Mouse (Mus musculus) forebrain, embryonic 15.5 days (tissue): ENCODE measurements at regions not wholly inside any gene's neighbourhood (a gene's known extent, or its start where the extent isn't known, plus 50 kb on each side); places are given as distances from the start of the nearest gene placed in this dataset.
"Not testable (repeated sequence)": the region's sequence is repeated elsewhere in the genome, so short reads cannot be mapped to it uniquely, and the experiment has no call there.

Experiments
- ATAC-seq: fragments of 200-750 bp; cut with Nextera tagmentation; replicated peaks from 2 replicates; pipeline ENCODE4 v1.8.0; 2017; ENCODE audit warnings: mild to moderate bottlenecking, moderate TSS enrichment, moderate library complexity
- H3K27ac ChIP-seq: fragments of 300-500 bp; sonication (generic); replicated peaks from 2 replicates; pipeline ENCODE4 v1.5.1; 2015; ENCODE audit warnings: mild to moderate bottlenecking, inconsistent platforms
- H3K27me3 ChIP-seq: fragments of 300-500 bp; sonication (generic); 2 replicates; pipeline ENCODE4 v1.6.1; 2015; ENCODE audit warnings: inconsistent platforms
- H3K36me3 ChIP-seq: fragments of 300-500 bp; sonication (generic); 2 replicates; pipeline ENCODE4 v1.6.1; 2015; ENCODE audit warnings: mild to moderate bottlenecking, inconsistent platforms
- H3K4me1 ChIP-seq: fragments of 300-500 bp; sonication (generic); 2 replicates; pipeline ENCODE4 v1.6.1; 2015; ENCODE audit warnings: inconsistent platforms
- H3K4me2 ChIP-seq: fragments of 300-500 bp; sonication (generic); replicated peaks from 2 replicates; pipeline ENCODE4 v1.6.1; 2015; ENCODE audit warnings: mild to moderate bottlenecking, inconsistent platforms
- H3K4me3 ChIP-seq: fragments of 300-500 bp; sonication (generic); 2 replicates; pipeline ENCODE4 v1.5.1; 2015; ENCODE audit warnings: mild to moderate bottlenecking, inconsistent platforms
- H3K9ac ChIP-seq: fragments of 300-500 bp; sonication (generic); replicated peaks from 2 replicates; pipeline ENCODE4 v1.6.1; 2015; ENCODE audit warnings: mild to moderate bottlenecking, inconsistent platforms
- H3K9me3 ChIP-seq: fragments of 300-500 bp; sonication (generic); 2 replicates; pipeline ENCODE4 v1.6.1; 2016; ENCODE audit warnings: inconsistent platforms
- WGBS: fragments of 180-500 bp; shearing (Covaris S2); methylation state at CpG from one replicate; pipeline ENCODE4 v1.1.7; 2015; ENCODE audit warnings: mixed read lengths; 5-methylcytosine and 5-hydroxymethylcytosine counted together

DNA sequence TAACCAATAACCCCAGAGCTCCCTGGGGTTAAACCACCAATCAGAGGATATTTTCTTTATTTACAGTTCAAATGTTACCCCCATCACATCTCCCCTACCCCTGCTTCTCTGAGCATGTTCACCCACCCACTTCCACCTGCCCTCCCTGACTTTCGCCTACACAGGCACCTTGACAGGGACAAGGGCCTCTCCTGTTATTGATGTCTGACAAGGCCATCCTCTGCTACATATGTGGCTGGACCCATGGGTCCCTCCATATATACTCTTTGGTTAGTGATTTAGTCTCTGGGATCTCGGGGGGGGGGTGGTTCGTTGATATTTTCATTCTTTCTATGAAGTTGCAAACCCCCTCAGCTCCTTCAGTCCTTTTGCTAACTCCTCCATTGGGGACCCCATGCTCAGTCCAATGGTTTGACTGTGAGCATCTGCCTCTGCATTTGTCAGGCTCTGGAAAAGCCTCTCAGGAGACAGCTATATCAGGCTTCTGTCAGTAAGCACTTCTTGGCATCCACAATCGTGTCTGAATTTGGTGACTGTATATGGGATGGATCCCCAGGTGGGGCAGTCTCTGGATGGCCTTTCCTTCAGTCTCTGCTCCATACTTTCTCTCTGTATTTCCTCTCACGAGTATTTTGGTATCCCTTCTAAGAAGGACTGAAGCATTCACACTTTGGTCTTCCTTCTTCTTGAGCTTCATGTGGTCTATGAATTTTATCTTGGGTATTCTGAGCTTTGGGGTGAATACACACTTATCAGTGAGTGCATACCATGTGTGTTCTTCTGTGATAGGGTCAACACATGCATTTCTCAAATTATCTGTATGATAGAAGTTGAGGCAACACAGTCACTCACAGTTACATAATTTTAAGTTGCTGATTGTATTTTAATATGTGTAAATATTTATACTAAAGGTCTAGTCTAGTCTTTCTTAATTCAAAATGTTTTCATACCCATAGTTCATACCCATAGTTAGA lies 220.8 kb upstream of the Tusc1 start:
- H3K9me3 ChIP-seq, result no peaks in the 10 kb centered on the region

GRCm38 (mm10) chr4:93555181-93555580 lies 219.9 kb upstream of the Tusc1 start:
- not testable (repeated sequence) for H3K9me3 ChIP-seq, H3K27ac ChIP-seq, ATAC-seq, H3K4me1 ChIP-seq, H3K4me3 ChIP-seq, H3K36me3 ChIP-seq, H3K27me3 ChIP-seq, H3K9ac ChIP-seq, H3K4me2 ChIP-seq
- WGBS, result 78% methylated on average over 2 of the region's 2 CpGs

More for the DNA sequence above, 220.8 kb upstream of the Tusc1 start:
- no peak overlapping the region for H3K4me2 ChIP-seq
- no peaks in the 10 kb centered on the region for H3K36me3 ChIP-seq
- 85% methylated on average over 5 of the region's 5 CpGs for WGBS
- no peak overlapping the region for H3K9ac ChIP-seq
- ATAC-seq, result no peak
- H3K4me1 ChIP-seq, result no peaks in the 10 kb centered on the region
- H3K27me3 ChIP-seq, result no peaks in the 10 kb centered on the region
- H3K4me3 ChIP-seq, result no peak overlapping the region
- H3K27ac ChIP-seq, result no peak overlapping the region

DNA sequence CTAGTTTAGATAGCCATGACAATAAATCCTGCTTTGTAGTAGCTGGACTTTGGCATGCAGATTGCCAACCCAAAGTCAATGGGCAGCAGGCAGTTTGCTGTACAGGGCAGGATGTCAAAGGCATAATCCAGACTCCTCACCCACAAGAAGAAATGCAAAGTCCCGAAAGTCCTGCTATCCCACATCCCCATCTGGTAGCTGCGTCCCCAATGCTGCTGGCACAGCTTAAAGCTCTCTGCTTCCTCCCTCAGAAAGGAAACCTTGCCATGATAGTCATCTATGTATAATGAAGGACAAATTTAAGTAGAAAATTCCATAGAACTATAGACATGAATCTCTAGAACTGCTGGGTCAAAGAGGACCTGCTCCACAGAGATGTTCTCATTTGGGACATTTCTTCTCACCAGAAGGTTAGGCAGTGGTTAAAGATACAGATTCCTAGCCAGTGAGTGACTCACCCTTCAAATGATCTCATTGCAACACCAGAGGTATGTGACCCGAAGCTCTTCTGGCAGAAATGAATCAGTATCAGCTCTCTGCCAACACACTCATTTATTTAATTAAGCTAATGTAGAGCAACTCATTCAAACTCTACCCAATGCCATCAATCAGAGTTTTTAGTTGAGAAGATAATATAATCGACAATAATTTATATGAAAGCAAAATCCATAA lies 217.3 kb upstream of the Tusc1 start:
- WGBS, result 87% methylated on average over 4 of the region's 4 CpGs
- no peaks in the 10 kb centered on the region for H3K4me1 ChIP-seq
- ATAC-seq, result no peak
- H3K27me3 ChIP-seq, result no peaks in the 10 kb centered on the region
- no peaks in the 10 kb centered on the region for H3K9me3 ChIP-seq
- no peak overlapping the region for H3K4me3 ChIP-seq
- H3K9ac ChIP-seq, result no peak overlapping the region
- no peak overlapping the region for H3K27ac ChIP-seq
- H3K4me2 ChIP-seq, result no peak overlapping the region
- H3K36me3 ChIP-seq, result no peaks in the 10 kb centered on the region

GRCm38 (mm10) chr4:93551086-93551485 lies 215.8 kb upstream of the Tusc1 start:
- no peak overlapping the region for H3K4me2 ChIP-seq
- no peaks in the 10 kb centered on the region for H3K27me3 ChIP-seq
- H3K36me3 ChIP-seq, result no peaks in the 10 kb centered on the region
- H3K4me3 ChIP-seq, result no peak overlapping the region
- H3K9ac ChIP-seq, result no peak overlapping the region
- ATAC-seq, result peak; percentile 79
- H3K27ac ChIP-seq, result no peak overlapping the region
- H3K4me1 ChIP-seq, result no peaks in the 10 kb centered on the region
- no peaks in the 10 kb centered on the region for H3K9me3 ChIP-seq

DNA sequence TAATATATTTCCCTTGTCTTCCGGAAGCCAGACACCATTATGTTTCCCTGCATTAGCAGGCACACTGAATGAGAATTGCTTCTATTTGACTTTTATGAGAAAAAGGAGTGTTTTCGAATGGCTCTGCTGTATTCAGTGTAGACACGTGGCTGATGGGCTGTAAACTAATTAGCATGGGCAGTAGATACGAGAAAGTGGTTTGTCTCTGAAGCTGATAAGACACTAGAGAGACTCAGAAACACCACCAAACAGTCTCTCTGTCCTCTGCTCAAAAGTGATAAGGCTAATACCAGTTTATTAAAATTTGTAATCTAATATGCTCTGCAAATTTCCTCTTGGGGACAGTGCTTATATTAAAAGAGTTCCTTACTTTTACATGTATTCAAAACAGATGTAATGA lies 205.3 kb upstream of the Tusc1 start:
- Histone ChIP-seq H3K9ac (no peak overlapping the region), H3K9me3 (no peaks in the 10 kb centered on the region), H3K27ac (no peak overlapping the region), H3K4me1 (no peaks in the 10 kb centered on the region), H3K27me3 (no peaks in the 10 kb centered on the region), H3K36me3 (no peaks in the 10 kb centered on the region), H3K4me3 (no peak overlapping the region), H3K4me2 (no peak overlapping the region)
- ATAC-seq, result no peak
- WGBS, result 37% methylated on average over 4 of the region's 4 CpGs

DNA sequence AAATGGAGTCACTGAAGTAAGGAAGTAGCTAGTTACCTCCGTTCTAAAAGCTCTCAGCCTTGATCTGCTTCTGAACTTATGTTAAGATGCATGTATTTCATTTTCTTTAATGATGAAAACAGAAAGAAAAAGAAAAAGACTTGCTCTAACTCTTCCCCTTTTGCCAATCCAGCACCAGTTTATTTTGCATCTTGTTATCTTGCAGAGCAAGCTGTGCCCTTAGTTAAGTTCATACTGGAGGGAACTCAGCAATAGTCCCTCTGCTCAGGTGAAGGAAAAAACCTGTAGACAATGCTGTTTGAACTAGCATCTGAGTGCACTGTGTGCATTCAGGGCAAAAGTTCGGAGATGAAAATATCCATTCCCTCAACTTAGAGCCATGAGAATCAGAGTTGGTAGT lies 192.1 kb upstream of the Tusc1 start:
- Histone ChIP-seq H3K27me3 (no peaks in the 10 kb centered on the region), H3K4me1 (no peaks in the 10 kb centered on the region), H3K9ac (no peak overlapping the region), H3K4me3 (no peak overlapping the region), H3K36me3 (no peaks in the 10 kb centered on the region), H3K27ac (no peak overlapping the region), H3K4me2 (no peak overlapping the region), H3K9me3 (no peaks in the 10 kb centered on the region)
- ATAC-seq, result no peak
- 79% methylated on average over 2 of the region's 2 CpGs for WGBS

DNA sequence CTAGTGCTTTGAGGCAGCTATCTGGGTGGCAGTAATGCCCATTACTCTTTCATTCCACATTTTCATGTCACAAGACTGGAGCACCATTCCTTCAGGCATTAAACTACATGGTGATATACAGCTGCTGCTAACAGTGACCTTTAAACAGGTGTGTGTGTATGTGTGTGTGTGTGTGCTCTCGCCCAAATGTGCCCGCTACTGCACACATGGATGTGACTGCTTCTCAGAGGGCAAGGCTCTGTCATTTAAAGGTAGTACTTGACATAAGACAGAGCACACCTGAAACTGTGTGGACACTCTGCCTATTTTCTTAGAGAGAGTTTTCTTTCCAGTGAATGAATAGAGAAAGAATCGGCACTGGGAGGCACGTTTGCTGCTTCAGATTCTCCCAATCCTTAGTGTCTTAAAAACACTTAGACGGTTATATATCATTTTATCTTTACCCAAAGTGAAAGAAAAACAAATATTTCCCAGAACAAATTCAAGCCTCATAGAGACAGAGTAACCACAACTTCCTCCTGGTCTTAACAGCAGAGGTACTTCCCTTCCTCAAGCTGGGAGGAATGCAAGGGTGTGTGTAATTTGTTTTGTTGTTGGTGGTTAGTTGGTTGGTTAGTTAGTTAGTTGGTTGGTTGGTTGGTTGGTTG lies 185.3 kb upstream of the Tusc1 start:
- Histone ChIP-seq H3K4me2 (no peak overlapping the region), H3K36me3 (no peaks in the 10 kb centered on the region), H3K4me1 (no peaks in the 10 kb centered on the region), H3K27ac (no peak overlapping the region), H3K9ac (no peak overlapping the region), H3K9me3 (no peaks in the 10 kb centered on the region), H3K27me3 (no peaks in the 10 kb centered on the region), H3K4me3 (no peak overlapping the region)
- ATAC-seq, result no peak
- 93% methylated on average over 5 of the region's 5 CpGs for WGBS

DNA sequence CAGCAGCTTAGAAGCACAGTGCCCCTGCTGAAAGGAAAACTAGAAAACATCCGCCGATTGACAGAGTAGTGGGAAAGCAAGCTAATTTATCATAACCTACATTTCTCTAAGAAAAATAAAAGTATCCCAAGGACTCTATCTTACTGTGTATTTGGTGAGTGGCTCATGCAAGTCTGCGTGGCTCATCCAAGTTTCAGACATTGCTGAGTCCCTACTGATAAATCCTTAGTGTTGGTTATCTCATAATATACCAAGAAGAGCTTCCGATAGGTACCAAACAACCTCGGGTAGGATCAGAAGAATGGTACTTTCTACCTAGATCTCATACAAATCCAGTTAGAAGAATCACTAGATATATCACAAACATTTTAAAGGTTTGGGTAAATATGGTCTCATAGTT lies 183.6 kb upstream of the Tusc1 start:
- Histone ChIP-seq H3K9ac (no peak overlapping the region), H3K4me2 (no peak overlapping the region), H3K4me3 (no peak overlapping the region), H3K4me1 (no peaks in the 10 kb centered on the region), H3K36me3 (no peaks in the 10 kb centered on the region), H3K9me3 (no peaks in the 10 kb centered on the region), H3K27ac (no peak overlapping the region), H3K27me3 (no peaks in the 10 kb centered on the region)
- no peak for ATAC-seq
- 91% methylated on average over 5 of the region's 5 CpGs for WGBS

GRCm38 (mm10) chr4:93510771-93511170 lies 175.5 kb upstream of the Tusc1 start:
- no peak overlapping the region for H3K9ac ChIP-seq
- no peak overlapping the region for H3K27ac ChIP-seq
- no peaks in the 10 kb centered on the region for H3K4me1 ChIP-seq
- WGBS, result 25% methylated on average over 1 of the region's 1 CpGs
- H3K27me3 ChIP-seq, result no peaks in the 10 kb centered on the region
- no peak overlapping the region for H3K4me3 ChIP-seq
- H3K9me3 ChIP-seq, result no peaks in the 10 kb centered on the region
- H3K4me2 ChIP-seq, result no peak overlapping the region
- no peaks in the 10 kb centered on the region for H3K36me3 ChIP-seq
- ATAC-seq, result no peak

DNA sequence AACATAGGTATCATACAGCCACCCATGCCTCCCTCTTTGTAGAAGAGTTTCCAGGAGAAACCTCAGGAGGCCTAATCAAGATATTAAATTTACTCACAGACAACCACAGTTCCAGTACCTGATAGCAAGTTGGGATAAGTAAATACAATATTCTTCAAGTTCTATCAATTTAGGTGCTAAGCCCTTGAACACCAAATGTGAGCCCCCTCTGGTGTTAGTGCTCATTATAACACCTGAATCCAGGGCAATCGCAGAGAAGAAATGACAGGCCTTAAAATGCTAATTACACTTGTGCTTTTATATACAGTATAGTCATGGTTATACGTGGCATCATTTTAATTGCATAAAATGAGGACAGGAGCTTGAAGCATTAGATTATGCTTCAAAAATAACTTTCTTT lies 161.6 kb upstream of the Tusc1 start:
- Histone ChIP-seq H3K4me2 (no peak overlapping the region), H3K27me3 (no peaks in the 10 kb centered on the region), H3K4me3 (no peak overlapping the region), H3K9ac (no peak overlapping the region), H3K27ac (no peak overlapping the region), H3K36me3 (no peaks in the 10 kb centered on the region), H3K9me3 (no peaks in the 10 kb centered on the region), H3K4me1 (no peaks in the 10 kb centered on the region)
- 70% methylated on average over 2 of the region's 2 CpGs for WGBS
- no peak for ATAC-seq

DNA sequence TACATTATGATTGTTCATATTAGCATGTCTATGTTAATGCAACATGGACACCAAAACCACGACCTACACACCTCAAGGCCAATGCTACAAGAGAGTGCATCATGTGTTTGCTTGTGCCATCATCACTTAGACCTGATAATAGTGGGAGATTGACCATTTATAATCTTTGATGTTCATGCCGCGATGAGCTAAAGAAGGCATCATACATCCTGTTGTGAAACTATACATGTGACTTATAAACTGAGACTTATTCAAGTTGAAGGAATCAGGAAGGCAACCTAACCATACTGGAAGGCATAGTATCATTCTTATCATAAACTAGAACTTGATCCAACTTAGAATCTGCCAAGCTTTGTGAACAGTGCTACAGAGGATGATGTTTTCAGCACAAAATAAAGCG lies 159.0 kb upstream of the Tusc1 start:
- no peak overlapping the region for H3K27ac ChIP-seq
- H3K9me3 ChIP-seq, result no peaks in the 10 kb centered on the region
- no peak for ATAC-seq
- H3K9ac ChIP-seq, result no peak overlapping the region
- no peaks in the 10 kb centered on the region for H3K27me3 ChIP-seq
- H3K4me3 ChIP-seq, result no peak overlapping the region
- WGBS, result 93% methylated on average over 4 of the region's 4 CpGs
- H3K4me2 ChIP-seq, result no peak overlapping the region
- no peaks in the 10 kb centered on the region for H3K36me3 ChIP-seq
- no peaks in the 10 kb centered on the region for H3K4me1 ChIP-seq

- H3K9me3 ChIP-seq, result no peaks in the 10 kb centered on the region
- H3K36me3 ChIP-seq, result no peaks in the 10 kb centered on the region
- H3K27me3 ChIP-seq, result no peaks in the 10 kb centered on the region
- H3K4me3 ChIP-seq, result no peak overlapping the region
- no peak overlapping the region for H3K27ac ChIP-seq
- H3K4me1 ChIP-seq, result no peaks in the 10 kb centered on the region
- ATAC-seq, result no peak
- 84% methylated on average over 2 of the region's 2 CpGs for WGBS
- H3K4me2 ChIP-seq, result no peak overlapping the region
- no peak overlapping the region for H3K9ac ChIP-seq
Observed at GRCm38 (mm10) chr4:93493905-93494304, 158.6 kb upstream of the Tusc1 start.
